Mouse (Mus musculus) intestine, postnatal 0 days (tissue): ENCODE data around the gene Parp16. TPM values are rescaled to one million over a fixed set of nuclear protein-coding genes. Genes with fewer than 3 reads are reported as not detected.

ENCODE experiments used
- ATAC-seq: fragments of 200-750 bp; cut with Nextera tagmentation; 2 replicates; pipeline ENCODE4 v1.8.0; 2017; ENCODE audit warnings: mild to moderate bottlenecking, moderate TSS enrichment, moderate library complexity
- H3K27ac ChIP-seq: fragments of 300-500 bp; sonication (generic); 2 replicates; pipeline ENCODE4 v1.5.1; 2014; ENCODE audit warnings: mild to moderate bottlenecking, low read depth, low read length, moderate library complexity
- H3K27me3 ChIP-seq: fragments of 300-500 bp; sonication (generic); replicated peaks from 2 replicates; pipeline ENCODE4 v1.6.1; 2014; ENCODE audit warnings: low read length, mixed read lengths; ENCODE audit not compliant: control insufficient read depth, insufficient read depth
- H3K36me3 ChIP-seq: fragments of 300-500 bp; sonication (generic); 2 replicates; pipeline ENCODE4 v1.6.1; 2014; ENCODE audit warnings: mild to moderate bottlenecking, moderate library complexity; ENCODE audit not compliant: control insufficient read depth, insufficient read depth
- H3K4me1 ChIP-seq: fragments of 300-500 bp; sonication (generic); replicated peaks from 2 replicates; pipeline ENCODE4 v1.6.1; 2014; ENCODE audit warnings: antibody characterized with exemption, low read length, mixed read lengths; ENCODE audit not compliant: control insufficient read depth, insufficient read depth
- H3K4me2 ChIP-seq: fragments of 300-500 bp; sonication (generic); replicated peaks from 2 replicates; pipeline ENCODE4 v1.6.1; 2014; ENCODE audit warnings: low read depth, mild to moderate bottlenecking, moderate library complexity
- H3K4me3 ChIP-seq: fragments of 300-500 bp; sonication (generic); 2 replicates; pipeline ENCODE4 v1.5.1; 2014; ENCODE audit warnings: low read depth, low read length
- H3K9ac ChIP-seq: fragments of 300-500 bp; sonication (generic); 2 replicates; pipeline ENCODE4 v1.6.1; 2014; ENCODE audit warnings: mild to moderate bottlenecking, low read depth, low read length
- H3K9me3 ChIP-seq: fragments of 300-500 bp; sonication (generic); 2 replicates; pipeline ENCODE4 v1.6.1; 2016; ENCODE audit warnings: mixed run types; ENCODE audit not compliant: control insufficient read depth
- CTCF ChIP-seq: sonication (generic); IDR thresholded peaks from 2 replicates; pipeline ENCODE4 v1.5.1; 2016; ENCODE audit warnings: low read depth, mild to moderate bottlenecking, control low read depth, antibody characterized with exemption, moderate library complexity
- WGBS: fragments of 180-500 bp; shearing (Covaris S2); extraction: QIAGEN DNeasy Blood & Tissue Kit; methylation state at CpG from one replicate; pipeline ENCODE4 v1.1.7; 2014; 5-methylcytosine and 5-hydroxymethylcytosine counted together
- polyA plus RNA-seq: library from polyadenylated mRNA; unstranded; fragments of >200 nt; fragmentation: Nextera tagmentation; extraction: Ambion mirVana; gene quantifications from 2 replicates; pipeline ENCODE4 v1.2.1, GENCODE M21; 2015

Gene Parp16
- polyA plus RNA-seq, 1 experiment from 2014 or later, result 9.9 TPM

- ATAC-seq, result no peak
- H3K27ac ChIP-seq, result no peak overlapping the region
- 66% methylated on average over 11 of the region's 11 CpGs for WGBS
Measured at GRCm38 (mm10) chr9:65237616-65238015, 42.5 kb downstream of the Parp16 start.

GRCm38 (mm10) chr9:65238191-65238760, 43.1 kb downstream of the Parp16 start:
- WGBS, result 45% methylated on average over 13 of the region's 13 CpGs
- no peaks in the 10 kb centered on the region for H3K4me1 ChIP-seq
- no peak overlapping the region for H3K4me2 ChIP-seq
- peaks cover 35% of the 10 kb centered on the region for H3K36me3 ChIP-seq
- no peaks in the 10 kb centered on the region for H3K27me3 ChIP-seq
- H3K4me3 ChIP-seq, result no peak overlapping the region
- no peaks in the 10 kb centered on the region for H3K9me3 ChIP-seq
- H3K27ac ChIP-seq, result no peak overlapping the region
- TF ChIP-seq CTCF, result no peak
- no peak overlapping the region for H3K9ac ChIP-seq
- ATAC-seq, result no peak

More at GRCm38 (mm10) chr9:65237616-65238015, 42.5 kb downstream of the Parp16 start:
- Histone ChIP-seq H3K4me3 (no peak overlapping the region), H3K4me2 (no peak overlapping the region), H3K9me3 (no peaks in the 10 kb centered on the region), H3K36me3 (peaks cover 35% of the 10 kb centered on the region), H3K4me1 (no peaks in the 10 kb centered on the region), H3K9ac (no peak overlapping the region), H3K27me3 (no peaks in the 10 kb centered on the region)
- TF ChIP-seq CTCF, result no peak

- Histone ChIP-seq H3K9ac (no peak overlapping the region), H3K27ac (no peak overlapping the region), H3K36me3 (peaks cover 31% of the 10 kb centered on the region), H3K4me2 (no peak overlapping the region), H3K9me3 (no peaks in the 10 kb centered on the region), H3K27me3 (no peaks in the 10 kb centered on the region), H3K4me1 (no peaks in the 10 kb centered on the region), H3K4me3 (no peak overlapping the region)
- ATAC-seq, result no peak
- 73% methylated on average over 4 of the region's 4 CpGs for WGBS
- TF ChIP-seq CTCF, result no peak
Measured at GRCm38 (mm10) chr9:65239176-65239575, 44.0 kb downstream of the Parp16 start.

- H3K4me2 ChIP-seq, result no peak overlapping the region
- no peak overlapping the region for H3K4me3 ChIP-seq
- H3K27ac ChIP-seq, result no peak overlapping the region
- H3K27me3 ChIP-seq, result no peaks in the 10 kb centered on the region
- H3K4me1 ChIP-seq, result no peaks in the 10 kb centered on the region
- peaks cover 26% of the 10 kb centered on the region for H3K36me3 ChIP-seq
- WGBS, result 95% methylated on average over 5 of the region's 5 CpGs
- no peak overlapping the region for H3K9ac ChIP-seq
- TF ChIP-seq CTCF, result no peak
- ATAC-seq, result no peak
- no peaks in the 10 kb centered on the region for H3K9me3 ChIP-seq
Measured at GRCm38 (mm10) chr9:65239731-65240130, 44.6 kb downstream of the Parp16 start.

GRCm38 (mm10) chr9:65240587-65240986, 45.4 kb downstream of the Parp16 start:
- Histone ChIP-seq H3K9me3 (no peaks in the 10 kb centered on the region), H3K4me1 (no peaks in the 10 kb centered on the region), H3K36me3 (peaks cover 23% of the 10 kb centered on the region), H3K27ac (no peak overlapping the region), H3K4me2 (no peak overlapping the region), H3K4me3 (no peak overlapping the region), H3K9ac (no peak overlapping the region), H3K27me3 (no peaks in the 10 kb centered on the region)
- no peak for TF ChIP-seq CTCF
- no peak for ATAC-seq
- 76% methylated on average over 3 of the region's 3 CpGs for WGBS

DNA sequence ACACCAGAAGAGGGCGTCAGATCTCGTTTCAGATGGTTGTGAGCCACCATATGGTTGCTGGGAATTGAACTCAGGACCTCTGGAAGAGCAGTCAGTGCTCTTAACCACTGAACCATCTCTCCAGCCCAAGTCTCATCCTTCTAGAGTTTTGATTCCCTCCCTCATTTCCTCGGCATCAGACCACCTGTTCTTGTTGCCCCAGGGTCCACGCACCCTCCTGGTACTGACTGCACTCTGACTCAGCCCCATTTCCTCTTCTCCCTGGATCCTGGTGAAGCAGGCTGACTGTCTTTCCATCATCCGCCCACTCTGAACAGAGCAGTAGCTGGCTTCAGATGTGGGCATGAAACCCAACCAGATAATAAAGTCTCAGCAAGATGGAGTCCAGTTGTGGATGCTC, 46.8 kb downstream of the Parp16 start:
- Histone ChIP-seq H3K9me3 (no peaks in the 10 kb centered on the region), H3K9ac (no peak overlapping the region), H3K4me3 (no peak overlapping the region), H3K36me3 (peaks cover 13% of the 10 kb centered on the region; the same call in 1 of the 2 replicates), H3K4me2 (no peak overlapping the region), H3K27ac (no peak overlapping the region), H3K27me3 (no peaks in the 10 kb centered on the region), H3K4me1 (no peaks in the 10 kb centered on the region)
- 66% methylated on average over 5 of the region's 5 CpGs for WGBS
- ATAC-seq, result no peak
- TF ChIP-seq CTCF, result no peak
